Mouse (Mus musculus) neural tube, embryonic 13.5 days (tissue): ENCODE results near the gene Gm49384. TPM values are rescaled to one million over a fixed set of nuclear protein-coding genes. Genes with fewer than 3 reads are reported as not detected.
A peak's percentile ranks its signal among the peaks of the same experiment; 100 is the strongest.
"Not testable (repeated sequence)": the region's sequence is repeated elsewhere in the genome, so short reads cannot be mapped to it uniquely, and the experiment has no call there.

ENCODE experiments used
- ATAC-seq: fragments of 200-750 bp; cut with Nextera tagmentation; 2 replicates; pipeline ENCODE4 v1.8.0; 2017; ENCODE audit warnings: low read depth, mild to moderate bottlenecking, moderate TSS enrichment, moderate library complexity
- H3K27ac ChIP-seq: fragments of 300-500 bp; sonication (generic); replicated peaks from 2 replicates; pipeline ENCODE4 v1.5.1; 2015; ENCODE audit warnings: moderate library complexity, mild to moderate bottlenecking, inconsistent platforms
- H3K27me3 ChIP-seq: fragments of 300-500 bp; sonication (generic); 2 replicates; pipeline ENCODE4 v1.6.1; 2015; ENCODE audit warnings: mild to moderate bottlenecking, inconsistent platforms
- H3K36me3 ChIP-seq: fragments of 300-500 bp; sonication (generic); 2 replicates; pipeline ENCODE4 v1.6.1; 2015; ENCODE audit warnings: mild to moderate bottlenecking, inconsistent platforms
- H3K4me1 ChIP-seq: fragments of 300-500 bp; sonication (generic); replicated peaks from 2 replicates; pipeline ENCODE4 v1.6.1; 2015; ENCODE audit warnings: inconsistent platforms
- H3K4me2 ChIP-seq: fragments of 300-500 bp; sonication (generic); 2 replicates; pipeline ENCODE4 v1.6.1; 2015; ENCODE audit warnings: inconsistent platforms, mild to moderate bottlenecking, moderate library complexity
- H3K4me3 ChIP-seq: fragments of 300-500 bp; sonication (generic); 2 replicates; pipeline ENCODE4 v1.5.1; 2015; ENCODE audit warnings: mild to moderate bottlenecking, inconsistent platforms
- H3K9ac ChIP-seq: fragments of 300-500 bp; sonication (generic); 2 replicates; pipeline ENCODE4 v1.6.1; 2015; ENCODE audit warnings: moderate library complexity, mild to moderate bottlenecking, inconsistent platforms
- H3K9me3 ChIP-seq: fragments of 300-500 bp; sonication (generic); 2 replicates; pipeline ENCODE4 v1.6.1; 2016; ENCODE audit warnings: inconsistent platforms
- WGBS: fragments of 180-500 bp; shearing (Covaris S2); methylation state at CpG from one replicate; pipeline ENCODE4 v1.1.7; 2015; 5-methylcytosine and 5-hydroxymethylcytosine counted together
- polyA plus RNA-seq: library from polyadenylated mRNA; unstranded; fragments of >200 nt; fragmentation: Nextera tagmentation; extraction: Ambion mirVana; gene quantifications from 2 replicates; pipeline ENCODE4 v1.2.1, GENCODE M21; 2015

Gene Gm49384
- polyA plus RNA-seq, 1 experiment from 2014 or later: 15.1 TPM

DNA sequence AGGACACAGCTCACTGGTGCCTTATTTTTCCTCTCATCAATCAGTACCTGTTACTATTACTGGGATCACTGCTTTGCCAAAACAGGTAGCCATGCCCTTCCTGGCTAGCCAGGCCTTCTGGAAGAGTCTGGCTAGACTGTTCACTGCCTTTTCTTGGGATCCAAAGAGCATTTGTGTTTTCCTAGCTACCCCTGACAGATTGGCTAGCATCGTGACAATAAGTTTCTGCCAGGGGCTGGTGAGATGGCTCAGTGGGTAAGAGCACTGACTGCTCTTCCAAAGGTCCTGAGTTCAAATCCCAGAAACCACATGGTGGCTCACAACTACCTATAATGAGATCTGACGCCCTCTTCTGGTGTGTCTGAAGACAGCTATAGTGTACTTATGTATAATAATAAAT, 43.4 kb downstream of the Gm49384 start:
- WGBS: 81% methylated on average over 2 of the region's 2 CpGs
- peaks cover 20% of the 10 kb centered on the region for H3K36me3 ChIP-seq
- H3K4me3 ChIP-seq, H3K27ac ChIP-seq, H3K9ac ChIP-seq, ATAC-seq, H3K9me3 ChIP-seq, H3K4me2 ChIP-seq, H3K27me3 ChIP-seq: not testable (repeated sequence)
- H3K4me1 ChIP-seq: peaks cover 13% of the 10 kb centered on the region

- Histone ChIP-seq H3K27me3 (no peaks in the 10 kb centered on the region), H3K4me1 (peaks cover 13% of the 10 kb centered on the region), H3K36me3 (peaks cover 21% of the 10 kb centered on the region), H3K9me3 (no peaks in the 10 kb centered on the region), H3K4me2 (peak overlapping the region; percentile 30), H3K9ac (no peak overlapping the region), H3K27ac (no peak overlapping the region), H3K4me3 (peak overlapping the region; percentile 17)
- ATAC-seq: peak; percentile 1; the same call in 1 of the 2 replicates
- WGBS: 8% methylated on average over 9 of the region's 9 CpGs
Measured at GRCm38 (mm10) chr12:69159578-69159940, 44.5 kb downstream of the Gm49384 start.

- Histone ChIP-seq H3K27ac (peak within 1 kb of the TSS; percentile 96), H3K4me2 (peak within 1 kb of the TSS; percentile 74), H3K36me3 (peaks cover 21% of the 10 kb centered on the region), H3K4me3 (peak within 1 kb of the TSS; percentile 73), H3K4me1 (peaks cover 13% of the 10 kb centered on the region), H3K9ac (peak within 1 kb of the TSS; percentile 89)
- under 1% methylated on average over 59 of the region's 68 CpGs for WGBS
- not testable (repeated sequence) for H3K9me3 ChIP-seq, H3K27me3 ChIP-seq
- ATAC-seq: peak; percentile 99
Measured at GRCm38 (mm10) chr12:69158765-69159577, 45.1 kb downstream of the Gm49384 start, which contains the start of gene Rps29. Gene Rps29 (minus strand): TSS chr12:69159186.

GRCm38 (mm10) chr12:69158366-69158764, 45.7 kb downstream of the Gm49384 start:
- H3K4me1 ChIP-seq: peaks cover 13% of the 10 kb centered on the region
- H3K9ac ChIP-seq: peak overlapping the region; percentile 89
- H3K27ac ChIP-seq: peak overlapping the region; percentile 96
- no peaks in the 10 kb centered on the region for H3K27me3 ChIP-seq
- WGBS: 1% methylated on average over 19 of the region's 19 CpGs
- H3K36me3 ChIP-seq: peaks cover 21% of the 10 kb centered on the region
- H3K4me3 ChIP-seq: peak overlapping the region; percentile 73
- H3K4me2 ChIP-seq: peak overlapping the region; percentile 74
- no peaks in the 10 kb centered on the region for H3K9me3 ChIP-seq
- no peak for ATAC-seq

DNA sequence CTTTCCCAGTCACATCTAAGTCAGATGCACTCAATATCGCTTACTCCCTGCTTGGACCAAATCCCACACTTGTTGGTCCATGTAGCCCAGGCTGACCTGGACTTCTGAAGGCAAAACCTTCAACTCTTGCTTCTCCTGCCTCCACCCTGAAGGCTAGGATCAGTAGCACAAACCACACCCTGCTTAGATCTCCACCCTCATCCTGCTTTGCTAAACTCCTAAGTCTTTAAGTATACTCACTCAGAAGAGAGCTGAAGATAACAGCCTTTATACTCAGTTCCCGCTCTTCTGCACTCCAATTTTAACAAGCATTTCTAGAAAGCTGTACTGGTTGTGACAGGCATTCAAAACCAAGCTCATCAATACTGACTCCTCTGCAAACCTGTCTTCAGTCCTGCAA, 47.0 kb downstream of the Gm49384 start:
- H3K27ac ChIP-seq: no peak overlapping the region
- H3K4me3 ChIP-seq: no peak overlapping the region
- H3K9ac ChIP-seq: no peak overlapping the region
- H3K4me2 ChIP-seq: no peak overlapping the region; the same call in 1 of the 2 replicates
- no peaks in the 10 kb centered on the region for H3K9me3 ChIP-seq
- H3K4me1 ChIP-seq: peaks cover 13% of the 10 kb centered on the region
- no peaks in the 10 kb centered on the region for H3K27me3 ChIP-seq
- H3K36me3 ChIP-seq: peaks cover 21% of the 10 kb centered on the region
- WGBS: 95% methylated on average over 2 of the region's 2 CpGs
- ATAC-seq: no peak

DNA sequence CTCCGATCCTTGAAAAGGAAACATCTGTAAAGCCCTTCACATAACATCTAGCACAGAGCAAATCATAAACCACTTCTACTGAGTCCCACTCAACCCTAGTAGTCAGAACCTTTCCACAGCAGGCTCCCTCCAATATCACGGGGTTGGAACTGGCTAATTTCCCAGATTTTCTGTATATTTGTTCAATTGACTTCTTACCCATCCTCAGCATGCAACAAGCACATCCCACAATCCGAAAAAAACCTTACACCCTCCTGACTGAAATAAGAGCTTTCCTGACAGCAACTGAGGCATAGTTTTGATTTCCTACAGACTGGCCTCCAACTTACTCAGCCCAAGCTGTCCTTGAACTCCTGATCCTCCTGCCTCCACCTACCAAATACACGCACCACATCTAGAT, 47.6 kb downstream of the Gm49384 start:
- no peak for ATAC-seq
- no peaks in the 10 kb centered on the region for H3K9me3 ChIP-seq
- no peak overlapping the region for H3K9ac ChIP-seq
- no peak overlapping the region for H3K4me3 ChIP-seq
- 84% methylated on average over 4 of the region's 4 CpGs for WGBS
- H3K4me2 ChIP-seq: no peak overlapping the region
- H3K27me3 ChIP-seq: no peaks in the 10 kb centered on the region
- H3K4me1 ChIP-seq: peaks cover 13% of the 10 kb centered on the region
- no peak overlapping the region for H3K27ac ChIP-seq
- H3K36me3 ChIP-seq: peaks cover 21% of the 10 kb centered on the region

DNA sequence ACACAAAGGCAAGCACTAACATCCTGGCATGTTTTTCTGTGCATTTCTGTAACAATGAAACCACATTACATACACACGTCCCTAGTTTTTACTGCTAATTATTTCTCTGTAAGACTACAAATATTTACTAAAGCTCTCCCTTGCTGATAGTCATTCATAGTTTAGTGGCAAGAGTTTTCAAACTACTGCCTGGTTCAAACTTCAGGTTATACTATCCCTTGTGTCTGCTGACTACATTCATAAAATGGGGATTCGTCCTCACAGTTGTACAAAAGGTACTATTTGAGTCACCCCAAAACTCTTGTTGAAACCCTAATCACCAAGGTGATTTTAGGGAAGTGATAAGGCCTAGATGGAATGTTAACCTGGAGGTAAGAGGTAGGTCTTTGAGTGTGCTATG, 48.1 kb downstream of the Gm49384 start:
- peaks cover 21% of the 10 kb centered on the region for H3K36me3 ChIP-seq
- H3K4me3 ChIP-seq: no peak overlapping the region
- no peak for ATAC-seq
- no peaks in the 10 kb centered on the region for H3K9me3 ChIP-seq
- H3K4me1 ChIP-seq: peaks cover 13% of the 10 kb centered on the region
- 84% methylated on average over 2 of the region's 2 CpGs for WGBS
- H3K27me3 ChIP-seq: no peaks in the 10 kb centered on the region
- no peak overlapping the region for H3K9ac ChIP-seq
- H3K4me2 ChIP-seq: no peak overlapping the region
- no peak overlapping the region for H3K27ac ChIP-seq

- H3K9ac ChIP-seq: no peak overlapping the region
- no peaks in the 10 kb centered on the region for H3K36me3 ChIP-seq
- 52% methylated on average over 13 of the region's 13 CpGs for WGBS
- ATAC-seq: peak; percentile 86
- H3K4me3 ChIP-seq: no peak overlapping the region
- no peaks in the 10 kb centered on the region for H3K9me3 ChIP-seq
- H3K4me2 ChIP-seq: peak overlapping the region; percentile 24
- peaks cover 21% of the 10 kb centered on the region for H3K4me1 ChIP-seq
- no peaks in the 10 kb centered on the region for H3K27me3 ChIP-seq
- H3K27ac ChIP-seq: peak overlapping the region; percentile 72
Measured at GRCm38 (mm10) chr12:69150049-69150448, 54.0 kb downstream of the Gm49384 start.

- Histone ChIP-seq H3K9me3 (no peaks in the 10 kb centered on the region), H3K27me3 (no peaks in the 10 kb centered on the region), H3K4me3 (no peak overlapping the region), H3K36me3 (no peaks in the 10 kb centered on the region), H3K9ac (no peak overlapping the region), H3K27ac (no peak overlapping the region), H3K4me1 (peaks cover 21% of the 10 kb centered on the region), H3K4me2 (no peak overlapping the region)
- ATAC-seq: no peak
- WGBS: 91% methylated on average over 5 of the region's 5 CpGs
Measured at GRCm38 (mm10) chr12:69147166-69147735, 56.8 kb downstream of the Gm49384 start.

GRCm38 (mm10) chr12:69143460-69143859, 60.6 kb downstream of the Gm49384 start:
- Histone ChIP-seq H3K4me1 (peaks cover 5% of the 10 kb centered on the region), H3K9ac (no peak overlapping the region), H3K36me3 (no peaks in the 10 kb centered on the region), H3K27me3 (no peaks in the 10 kb centered on the region), H3K4me3 (no peak overlapping the region), H3K4me2 (no peak overlapping the region), H3K27ac (no peak overlapping the region), H3K9me3 (no peaks in the 10 kb centered on the region)
- 71% methylated on average over 6 of the region's 6 CpGs for WGBS
- ATAC-seq: no peak

DNA sequence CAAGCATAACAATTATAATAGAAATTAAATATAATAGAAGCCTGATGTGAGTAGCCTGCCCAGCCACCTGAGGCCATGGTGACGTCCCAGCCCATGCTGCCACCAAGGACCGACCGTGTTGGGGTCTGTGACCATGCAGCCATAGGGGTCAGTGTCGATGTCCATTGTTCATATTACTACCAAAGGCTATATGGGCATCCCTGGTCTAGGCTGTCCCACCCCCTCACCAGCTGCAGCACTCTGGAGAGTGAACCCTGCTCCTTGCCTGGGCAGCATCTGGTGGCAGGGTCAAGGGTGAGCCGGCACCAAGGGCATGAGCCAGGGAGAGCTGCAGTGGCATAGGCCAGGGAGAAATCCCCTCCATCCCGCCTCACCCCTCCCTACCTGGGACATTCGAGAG, 64.2 kb downstream of the Gm49384 start:
- Histone ChIP-seq H3K9me3 (no peaks in the 10 kb centered on the region), H3K4me2 (no peak overlapping the region), H3K27ac (no peak overlapping the region), H3K4me1 (no peaks in the 10 kb centered on the region), H3K9ac (no peak overlapping the region), H3K27me3 (no peaks in the 10 kb centered on the region), H3K4me3 (no peak overlapping the region), H3K36me3 (no peaks in the 10 kb centered on the region)
- WGBS: 90% methylated on average over 7 of the region's 7 CpGs
- ATAC-seq: no peak
